Mouse (Mus musculus) adrenal gland (tissue): ENCODE measurements around the gene Gpr101.

Experiments
- intact Hi-C: fragments of 180-260 bp; cut with DNase I; formaldehyde crosslinking; loops from one replicate; pipeline ENCODE4 v1.15.1; 2025
- long read RNA-seq, 2 experiments: library from polyadenylated mRNA; unstranded; transcript quantifications; one replicate each; pipeline ENCODE4 v2.0.0; 2020; ENCODE audit warnings: borderline replicate concordance in 1 of 2; ENCODE audit not compliant: insufficient replicate concordance in 1 of 2

Gene Gpr101
- long read RNA-seq, experiment 1, result 0 reads
- long read RNA-seq, experiment 2, result 0 reads

GRCm38 (mm10) chrX:57503634-57504033, at the start of gene Gpr101:
TSS of gene Gpr101 (minus strand) at chrX:57503757.
- intact Hi-C loops, result no loop called here

- intact Hi-C loops, result no loop called here
Measured at GRCm38 (mm10) chrX:57521117-57522095, 17.8 kb upstream of the Gpr101 start.

- intact Hi-C loops, result no loop called here
Measured at GRCm38 (mm10) chrX:57506247-57506646, 2.7 kb upstream of the Gpr101 start.
